Mouse (Mus musculus): Measurements from ENCODE around the gene Papss2.

Papss2 gene

GRCm38 (mm10) chr19:32595506-32596286 is at the start of gene Papss2:
Papss2 (plus strand) TSS chr19:32595790.
- peak; percentile 58 for DNase-seq

GRCm38 (mm10) chr19:32547396-32547795 is 48.2 kb upstream of the Papss2 start:
- DNase-seq: no peak

DNA sequence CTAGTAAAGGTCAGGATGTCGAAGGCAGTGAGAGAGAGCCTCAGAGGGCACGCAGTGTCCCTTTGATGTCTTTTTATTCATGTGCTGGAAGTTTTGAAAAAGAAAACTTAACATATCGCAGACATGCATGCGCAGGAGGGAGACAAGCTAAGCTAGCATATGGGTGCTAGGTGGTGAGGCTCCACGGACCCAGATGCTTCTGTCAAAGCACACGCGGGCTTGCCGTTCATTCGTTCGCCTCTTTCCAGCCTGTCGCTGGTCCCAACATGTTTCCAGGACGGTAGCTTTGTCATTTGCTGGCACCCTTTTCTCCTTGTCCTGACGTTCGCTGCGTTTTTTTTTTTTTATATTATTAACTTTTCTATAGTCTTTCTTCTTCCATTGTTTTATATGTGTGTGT is 47.4 kb upstream of the Papss2 start:
- DNase-seq: no peak

- no peak for DNase-seq
These were observed 45.1 kb upstream of the Papss2 start for GRCm38 (mm10) chr19:32550446-32550845.

DNA sequence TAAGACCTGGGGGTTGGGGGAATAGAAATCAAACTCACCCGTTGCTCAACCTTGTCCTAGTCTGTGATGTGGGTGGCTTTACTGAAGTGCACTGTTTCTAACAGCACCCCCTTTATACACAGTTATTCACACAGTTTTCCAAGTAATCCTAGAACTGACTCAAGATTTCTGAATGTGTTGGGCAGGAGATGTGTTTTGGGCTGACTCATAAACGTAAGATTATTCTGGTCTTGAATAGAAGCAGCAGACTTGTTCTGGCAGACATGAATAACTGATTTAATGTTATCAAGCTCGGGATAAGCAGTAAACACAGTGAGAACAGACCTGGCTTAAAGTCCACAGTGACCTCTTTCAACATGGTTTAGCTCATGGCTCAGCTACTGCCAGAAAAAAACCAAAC is 44.1 kb upstream of the Papss2 start:
- no peak for DNase-seq

DNA sequence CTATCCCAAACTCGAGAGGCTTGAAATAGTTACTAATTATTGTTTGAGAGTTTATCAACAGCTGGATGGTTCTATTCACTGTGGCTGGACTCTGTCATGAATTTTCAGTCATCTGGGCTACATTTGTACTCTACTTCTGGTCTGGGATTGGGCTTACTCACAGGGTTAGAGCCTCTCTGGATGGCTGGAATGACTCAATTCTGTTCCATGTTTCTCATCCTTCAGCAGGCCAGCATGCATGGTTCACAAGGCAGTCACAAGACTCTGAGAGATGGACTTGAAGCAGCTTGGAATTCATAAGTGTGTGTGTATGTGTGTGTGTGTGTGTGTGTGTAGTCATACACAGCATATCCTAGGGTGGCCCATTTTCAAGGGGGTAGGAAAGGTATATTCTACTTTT is 43.5 kb upstream of the Papss2 start:
- no peak for DNase-seq

GRCm38 (mm10) chr19:32553310-32553709 is 42.3 kb upstream of the Papss2 start:
- no peak for DNase-seq

- no peak for DNase-seq
These were observed 40.3 kb upstream of the Papss2 start for GRCm38 (mm10) chr19:32555257-32555656.

DNA sequence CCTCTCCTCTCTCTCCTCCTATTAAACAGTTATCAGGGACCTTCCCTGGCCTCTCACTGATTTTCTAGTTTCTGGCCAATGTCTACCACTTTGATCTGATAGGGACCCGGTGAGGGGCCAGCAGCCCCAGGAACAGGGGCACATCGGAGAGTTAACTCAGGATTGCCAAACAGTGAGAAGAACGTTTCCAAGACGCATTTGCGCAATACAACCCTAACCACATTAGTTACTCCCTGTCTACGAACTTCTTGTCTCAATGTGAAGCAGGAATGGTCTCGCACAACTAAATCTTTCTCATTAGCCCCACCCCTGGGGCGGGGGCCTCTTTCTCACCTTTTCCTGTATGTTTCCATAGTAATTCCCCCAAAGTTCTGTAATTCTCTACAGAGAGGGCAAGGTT is 28.6 kb upstream of the Papss2 start:
- DNase-seq: no peak

DNA sequence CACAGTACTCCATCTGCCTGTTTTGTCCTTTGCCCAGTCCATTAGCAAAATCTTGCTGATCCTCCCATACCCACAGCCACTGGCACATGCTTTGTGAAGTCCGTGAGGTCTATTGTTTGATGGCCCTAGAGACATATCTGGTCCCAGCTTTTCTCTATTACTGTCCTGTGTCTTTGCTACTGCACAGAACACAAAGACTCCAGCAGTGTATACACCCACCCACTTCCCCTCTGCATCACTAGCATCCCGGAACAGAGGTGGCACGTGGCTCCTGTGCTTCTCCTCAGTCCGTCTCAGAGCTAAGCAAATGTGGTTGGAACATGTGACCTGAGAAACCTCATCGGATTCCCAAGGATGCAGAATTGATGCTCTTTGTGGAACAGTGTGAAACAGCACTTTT is 28.1 kb upstream of the Papss2 start:
- no peak for DNase-seq

DNA sequence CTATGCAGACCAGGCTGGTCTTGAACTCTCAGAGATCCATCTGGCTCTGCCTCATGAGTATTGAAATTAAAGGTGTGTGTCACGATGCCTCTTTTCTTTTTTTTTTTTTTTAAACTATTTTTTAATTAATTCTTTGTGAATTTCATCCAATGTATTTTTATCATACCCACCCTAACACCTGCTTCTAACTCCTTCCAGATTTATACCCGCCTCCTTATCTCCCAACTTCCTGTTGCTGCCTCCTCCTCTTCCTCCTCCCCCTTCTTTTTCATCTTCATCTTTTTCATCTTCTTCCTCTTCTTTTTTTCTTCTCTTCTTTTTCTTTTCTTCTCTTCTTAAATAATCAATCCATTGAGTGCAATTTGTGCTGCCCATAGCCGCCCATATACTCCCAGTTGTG is 27.1 kb upstream of the Papss2 start:
- DNase-seq: no peak

- peak; percentile 26 for DNase-seq
These were observed 26.5 kb upstream of the Papss2 start for GRCm38 (mm10) chr19:32568961-32569653.

GRCm38 (mm10) chr19:32569725-32570124 is 25.9 kb upstream of the Papss2 start:
- DNase-seq: peak; percentile 40

- no peak for DNase-seq
These were observed 23.4 kb upstream of the Papss2 start for GRCm38 (mm10) chr19:32572191-32572590.

DNA sequence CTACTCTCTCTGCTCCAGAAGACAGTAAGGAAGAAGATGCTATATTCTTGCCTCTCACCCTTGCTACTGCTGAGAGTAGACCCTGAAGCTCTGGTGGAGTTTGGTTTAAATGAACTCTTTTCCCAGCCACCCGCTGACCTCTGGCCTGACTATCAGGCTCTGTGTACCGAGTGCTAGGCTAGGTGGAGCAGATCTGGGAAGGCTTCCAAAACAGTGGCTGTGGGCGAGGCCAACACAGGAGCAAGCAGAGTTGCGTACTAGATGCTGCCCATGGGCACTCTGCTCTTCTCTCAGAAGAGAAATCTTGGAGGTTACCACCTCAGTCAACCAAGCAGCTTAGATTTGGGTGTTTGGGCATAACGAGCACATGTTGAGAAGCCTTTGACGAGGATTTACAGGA is 22.3 kb upstream of the Papss2 start:
- peak; percentile 49 for DNase-seq

DNA sequence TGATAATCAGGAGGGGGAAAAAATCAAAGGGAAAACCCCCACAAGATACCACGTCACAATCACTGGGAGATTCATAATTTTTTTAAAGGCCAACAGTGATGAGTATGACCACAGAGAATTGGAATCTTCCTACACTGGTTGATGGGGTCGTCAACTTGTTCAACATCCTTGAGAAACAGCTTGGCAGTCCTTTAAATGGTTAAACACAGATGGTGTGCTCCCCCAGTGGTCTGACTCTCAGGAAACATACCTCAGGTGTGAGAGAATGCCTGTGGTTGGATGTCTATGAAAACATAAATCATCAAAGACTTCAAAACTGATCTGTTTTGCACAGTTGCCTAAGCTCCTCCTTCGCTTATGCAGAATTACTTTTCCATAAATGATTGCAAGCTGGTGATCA is 20.7 kb upstream of the Papss2 start:
- no peak for DNase-seq

DNA sequence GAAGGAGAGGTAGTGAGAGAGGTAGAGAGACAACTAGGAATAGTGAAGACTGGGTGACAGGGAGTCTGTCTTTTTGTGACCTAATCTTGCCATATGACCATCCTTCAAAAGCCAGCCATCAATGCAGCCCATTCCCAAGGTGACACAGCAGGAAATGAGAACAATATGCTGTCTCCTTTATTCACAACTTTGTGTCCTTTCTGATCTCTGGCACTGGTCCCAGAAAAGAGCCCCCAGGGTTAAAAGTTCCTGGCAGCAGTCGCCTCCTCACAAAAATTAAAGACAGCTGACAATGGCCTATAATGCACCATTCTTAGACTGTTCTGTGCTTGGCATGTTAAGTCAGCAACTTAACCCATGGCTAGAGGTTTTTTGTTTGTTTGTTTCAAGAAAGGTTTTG is 17.8 kb upstream of the Papss2 start:
- DNase-seq: no peak

GRCm38 (mm10) chr19:32583091-32583766 is 12.4 kb upstream of the Papss2 start:
- no peak for DNase-seq

- DNase-seq: no peak
These were observed 7.9 kb upstream of the Papss2 start for GRCm38 (mm10) chr19:32587727-32588126.

DNA sequence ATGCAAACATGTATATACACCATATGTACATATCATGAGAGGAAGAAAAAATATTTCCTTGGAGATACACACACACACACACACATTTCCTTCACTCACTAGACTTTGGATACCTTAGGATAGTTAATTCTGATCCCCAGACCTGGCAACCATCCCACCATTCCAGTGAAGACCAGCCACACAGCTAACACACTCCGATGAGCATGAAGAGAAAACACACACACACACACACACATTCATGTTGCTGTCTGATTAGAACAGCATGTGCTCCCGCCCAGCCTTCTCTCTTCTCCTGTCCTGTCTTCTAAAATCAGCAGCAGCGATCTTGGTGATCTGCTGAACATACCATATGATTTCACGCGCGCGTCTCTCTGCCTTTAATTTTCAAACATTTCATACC is 2.8 kb upstream of the Papss2 start:
- no peak for DNase-seq

GRCm38 (mm10) chr19:32593870-32594269 is 1.7 kb upstream of the Papss2 start:
- no peak for DNase-seq

DNA sequence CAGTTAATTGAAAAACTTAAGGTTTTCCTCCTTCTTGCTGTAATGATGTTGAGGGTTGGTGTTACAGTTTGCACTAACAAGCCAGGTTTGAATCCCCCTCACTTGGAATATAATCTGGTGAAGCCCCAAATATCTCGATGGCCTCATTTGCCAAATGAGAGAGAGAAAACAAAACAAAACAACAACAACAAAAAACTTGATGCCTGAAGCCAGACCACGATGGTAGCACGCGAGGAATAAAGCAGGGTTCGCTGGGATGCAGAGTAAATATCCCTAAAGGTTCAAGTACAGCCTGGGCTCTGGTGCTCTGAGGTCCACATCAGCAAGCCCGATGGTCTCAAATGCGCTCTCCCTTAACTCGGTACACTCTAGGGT is 472 bp upstream of the Papss2 start:
- DNase-seq: no peak

GRCm38 (mm10) chr19:32599006-32599405 is 3.4 kb downstream of the Papss2 start:
- no peak for DNase-seq

GRCm38 (mm10) chr19:32599436-32599835 is 3.8 kb downstream of the Papss2 start:
- DNase-seq: no peak

All from liver (tissue).